Comparison of ENCODE assay signal across 15 mouse cellular contexts in the genomic region with DNA sequence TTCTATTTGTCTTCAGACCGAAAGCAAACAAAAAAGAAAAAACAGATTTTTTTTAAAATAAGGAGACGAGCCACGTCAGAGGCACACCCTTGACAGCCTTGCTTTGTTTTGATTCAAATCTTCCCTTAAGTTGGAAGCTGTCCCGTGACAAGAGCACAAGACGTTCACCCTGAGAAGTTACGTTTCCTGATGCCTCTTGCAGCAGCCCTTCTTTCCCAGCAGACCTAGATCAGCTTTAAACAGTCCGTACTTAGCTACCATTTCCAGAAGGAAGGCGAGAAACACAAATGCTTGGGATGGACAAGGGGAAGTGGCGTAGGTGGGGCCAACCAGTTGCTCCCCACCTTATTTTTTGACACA. TPM values are rescaled to one million over a fixed set of nuclear protein-coding genes. Genes with fewer than 3 reads are reported as not detected.
DNase-seq lines count a peak whose midpoint lies in the region; ATAC-seq and TF ChIP-seq lines count a peak whose summit lies in the region.
"Had no signal": no experiment of that assay in that cellular context is flagged by ENCODE, and none has a peak within 500 bp of the region (broad histone marks: within the 10 kb centered on the region; RNA-seq: fewer than 3 reads in every experiment).

No protein-coding gene starts in this region.

- H3K9ac ChIP-seq in intestine, embryonic 16.5 days (ENCODE audit: low read depth, low read length) = no peak overlapping the region
- no peak overlapping the region for H3K9ac ChIP-seq in intestine, embryonic 15.5 days
- peak overlapping the region; percentile 29; the same call in 1 of the 2 replicates for H3K9ac ChIP-seq in liver, embryonic 13.5 days
- no peak overlapping the region for H3K9ac ChIP-seq in stomach, embryonic 16.5 days (ENCODE audit: low read length)
- H3K9ac ChIP-seq in hindbrain, embryonic 14.5 days = no peak overlapping the region
- H3K9ac ChIP-seq: embryonic facial prominence, embryonic 12.5 days; heart, embryonic 13.5 days; hindbrain, embryonic 12.5 days had no signal

- WGBS in intestine, embryonic 16.5 days = 59% methylated on average over 9 of the region's 9 CpGs
- 53% methylated on average over 9 of the region's 9 CpGs for WGBS in intestine, embryonic 15.5 days
- 50% methylated on average over 9 of the region's 9 CpGs for WGBS in thymus, adult 2 months
- 42% methylated on average over 9 of the region's 9 CpGs for WGBS in liver, embryonic 13.5 days (ENCODE audit: insufficient replicate concordance)
- WGBS in stomach, embryonic 16.5 days = 56% methylated on average over 9 of the region's 9 CpGs
- WGBS in hindbrain, embryonic 14.5 days = 82% methylated on average over 9 of the region's 9 CpGs

- peak overlapping the region; percentile 19; the same call in 1 of the 2 replicates for H3K27ac ChIP-seq in intestine, embryonic 16.5 days (ENCODE audit: low read length)
- H3K27ac ChIP-seq in intestine, embryonic 15.5 days = no peak overlapping the region
- H3K27ac ChIP-seq in thymus, adult 2 months (ENCODE audit: control insufficient read depth, insufficient read depth, low read length) = peak overlapping the region; percentile 34
- peak overlapping the region; percentile 56 for H3K27ac ChIP-seq in liver, embryonic 13.5 days
- H3K27ac ChIP-seq in stomach, embryonic 16.5 days (ENCODE audit: low read length) = peak overlapping the region; percentile 20; the same call in 1 of the 2 replicates
- H3K27ac ChIP-seq in hindbrain, embryonic 14.5 days = no peak overlapping the region
- H3K27ac ChIP-seq: embryonic facial prominence, embryonic 12.5 days; heart, embryonic 13.5 days; hindbrain, embryonic 12.5 days; midbrain, embryonic 10.5 days had no signal

- TF ChIP-seq POLR2A in thymus, adult 2 months (IDR thresholded peaks at IDR 0.05; ENCODE audit: control insufficient read depth, extremely low read depth, insufficient read depth, low read length, poor library complexity) = no peak

- H3K27me3 ChIP-seq in intestine, embryonic 16.5 days (replicated peaks; ENCODE audit: control insufficient read depth, insufficient read depth, low read length) = no peaks in the 10 kb centered on the region
- H3K27me3 ChIP-seq in intestine, embryonic 15.5 days (replicated peaks) = no peaks in the 10 kb centered on the region
- no peaks in the 10 kb centered on the region for H3K27me3 ChIP-seq in thymus, adult 2 months (ENCODE audit: control insufficient read depth, insufficient read depth, low read length)
- no peaks in the 10 kb centered on the region for H3K27me3 ChIP-seq in liver, embryonic 13.5 days
- H3K27me3 ChIP-seq in stomach, embryonic 16.5 days (ENCODE audit: control insufficient read depth, insufficient read depth, low read length) = no peaks in the 10 kb centered on the region
- H3K27me3 ChIP-seq in hindbrain, embryonic 14.5 days (ENCODE audit: control insufficient read depth, insufficient read depth, low read length) = no peaks in the 10 kb centered on the region
- H3K27me3 ChIP-seq: embryonic facial prominence, embryonic 12.5 days; heart, embryonic 13.5 days; hindbrain, embryonic 12.5 days had no signal

- peaks cover 21% of the 10 kb centered on the region for H3K4me1 ChIP-seq in intestine, embryonic 16.5 days (ENCODE audit: control insufficient read depth, insufficient read depth, low read length)
- peaks cover 14% of the 10 kb centered on the region for H3K4me1 ChIP-seq in intestine, embryonic 15.5 days (replicated peaks)
- peaks cover 19% of the 10 kb centered on the region for H3K4me1 ChIP-seq in thymus, adult 2 months (replicated peaks; ENCODE audit: control insufficient read depth, insufficient read depth, low read length)
- H3K4me1 ChIP-seq in liver, embryonic 13.5 days (replicated peaks) = peaks cover 64% of the 10 kb centered on the region
- H3K4me1 ChIP-seq in stomach, embryonic 16.5 days (ENCODE audit: control insufficient read depth, insufficient read depth, low read length) = peaks cover 8% of the 10 kb centered on the region; the same call in 1 of the 2 replicates
- H3K4me1 ChIP-seq in hindbrain, embryonic 14.5 days (replicated peaks; ENCODE audit: control insufficient read depth, insufficient read depth, low read length) = 0 out of 2 replicates have a peak, but pooled peaks cover 4% of the 10 kb centered on the region
- H3K4me1 ChIP-seq: embryonic facial prominence, embryonic 12.5 days had no signal

- no peaks in the 10 kb centered on the region for H3K36me3 ChIP-seq in intestine, embryonic 16.5 days (ENCODE audit: control insufficient read depth, insufficient read depth, low read length)
- H3K36me3 ChIP-seq in intestine, embryonic 15.5 days = no peaks in the 10 kb centered on the region
- H3K36me3 ChIP-seq in thymus, adult 2 months (ENCODE audit: control insufficient read depth, insufficient read depth, low read length) = no peaks in the 10 kb centered on the region
- H3K36me3 ChIP-seq in liver, embryonic 13.5 days = no peaks in the 10 kb centered on the region
- H3K36me3 ChIP-seq in stomach, embryonic 16.5 days (ENCODE audit: control insufficient read depth, insufficient read depth, low read length) = no peaks in the 10 kb centered on the region
- H3K36me3 ChIP-seq in hindbrain, embryonic 14.5 days (replicated peaks; ENCODE audit: control insufficient read depth, insufficient read depth) = no peaks in the 10 kb centered on the region
- H3K36me3 ChIP-seq: embryonic facial prominence, embryonic 12.5 days; heart, embryonic 13.5 days; hindbrain, embryonic 12.5 days; midbrain, embryonic 10.5 days had no signal

- TF ChIP-seq CTCF in thymus, adult 2 months (IDR thresholded peaks at IDR 0.05; ENCODE audit: borderline replicate concordance, control insufficient read depth, extremely low read depth, insufficient read depth, low read length, poor library complexity) = no peak

- no peak overlapping the region for H3K4me3 ChIP-seq in intestine, embryonic 16.5 days (ENCODE audit: low read length)
- H3K4me3 ChIP-seq in intestine, embryonic 15.5 days (replicated peaks) = no peak overlapping the region
- H3K4me3 ChIP-seq in thymus, adult 2 months (ENCODE audit: control insufficient read depth, insufficient read depth, low read length) = no peak overlapping the region
- no peak overlapping the region for H3K4me3 ChIP-seq in liver, embryonic 13.5 days (replicated peaks)
- no peak overlapping the region for H3K4me3 ChIP-seq in stomach, embryonic 16.5 days (replicated peaks; ENCODE audit: low read length)
- no peak overlapping the region for H3K4me3 ChIP-seq in hindbrain, embryonic 14.5 days (replicated peaks; ENCODE audit: low read length)
- H3K4me3 ChIP-seq: embryonic facial prominence, embryonic 12.5 days; heart, embryonic 13.5 days; hindbrain, embryonic 12.5 days; midbrain, embryonic 10.5 days; myocyte had no signal

- no peak overlapping the region for H3K4me2 ChIP-seq in intestine, embryonic 16.5 days (ENCODE audit: low read depth, low read length)
- no peak overlapping the region for H3K4me2 ChIP-seq in intestine, embryonic 15.5 days (replicated peaks)
- H3K4me2 ChIP-seq in liver, embryonic 13.5 days = peak overlapping the region; percentile 46
- H3K4me2 ChIP-seq in stomach, embryonic 16.5 days (ENCODE audit: low read depth, low read length) = no peak overlapping the region
- H3K4me2 ChIP-seq in hindbrain, embryonic 14.5 days (replicated peaks) = no peak overlapping the region
- H3K4me2 ChIP-seq: embryonic facial prominence, embryonic 12.5 days; heart, embryonic 13.5 days; hindbrain, embryonic 12.5 days had no signal

- no peaks in the 10 kb centered on the region for H3K9me3 ChIP-seq in intestine, embryonic 16.5 days (ENCODE audit: control insufficient read depth, low read length)
- H3K9me3 ChIP-seq in intestine, embryonic 15.5 days = no peaks in the 10 kb centered on the region
- no peaks in the 10 kb centered on the region for H3K9me3 ChIP-seq in liver, embryonic 13.5 days (replicated peaks)
- H3K9me3 ChIP-seq in stomach, embryonic 16.5 days (replicated peaks; ENCODE audit: control insufficient read depth, low read length) = no peaks in the 10 kb centered on the region
- H3K9me3 ChIP-seq in hindbrain, embryonic 14.5 days (ENCODE audit: control insufficient read depth, low read length) = no peaks in the 10 kb centered on the region
- H3K9me3 ChIP-seq: embryonic facial prominence, embryonic 12.5 days; heart, embryonic 13.5 days; hindbrain, embryonic 12.5 days; midbrain, embryonic 10.5 days had no signal

- DNase-seq in thymus, adult 2 months = no peak
- DNase-seq in thymus, postnatal 0 days (ENCODE audit: low spot score) = no peak
- no peak for DNase-seq in liver, embryonic 13.5 days
- no peak for DNase-seq in layer of hippocampus, postnatal 25 days (ENCODE audit: extremely low spot score in 1 of 2, low spot score in 1 of 2)
- no peak for DNase-seq in hindbrain, embryonic 14.5 days (ENCODE audit: low spot score)
- DNase-seq: gastrocnemius, postnatal 14 days; kidney, adult 9 months had no signal

- ATAC-seq in intestine, embryonic 16.5 days = no peak
- no peak for ATAC-seq in intestine, embryonic 15.5 days
- no peak for ATAC-seq in liver, embryonic 13.5 days (ENCODE audit: low read depth)
- no peak for ATAC-seq in stomach, embryonic 16.5 days (ENCODE audit: insufficient read depth, low FRiP score)
- ATAC-seq in hindbrain, embryonic 14.5 days (ENCODE audit: low FRiP score) = no peak

RNA-seq across cellular contexts. Expression of gene P2rx4, which starts 8.7 kb away (rescaled TPM):
- polyA plus RNA-seq in intestine, embryonic 16.5 days (2015; fragmentation: Nextera tagmentation; extraction: Ambion mirVana) = 59.6 and 62.6 TPM in 2 replicates
- polyA plus RNA-seq in intestine, embryonic 15.5 days (2015; fragmentation: Nextera tagmentation; extraction: Ambion mirVana) = 38.2 and 39.6 TPM in 2 replicates
- polyA plus RNA-seq in thymus, adult 2 months (2012; rRNA removed) = 41.0 and 51.4 TPM in 2 replicates
- polyA plus RNA-seq in thymus, postnatal 0 days (2015; fragmentation: Nextera tagmentation; extraction: Ambion mirVana) = 22.5 and 26.7 TPM in 2 replicates
- 29.0 and 33.0 TPM in 2 replicates for polyA plus RNA-seq in liver, embryonic 13.5 days (2015; fragmentation: Nextera tagmentation; extraction: Ambion mirVana)
- polyA plus RNA-seq in stomach, embryonic 16.5 days (2015; fragmentation: Nextera tagmentation; extraction: Ambion mirVana) = 33.3 and 33.4 TPM in 2 replicates
- total RNA-seq in layer of hippocampus, postnatal 25 days (2021) = 10 to 100 TPM; 11.4 to 15.0 TPM
- polyA plus RNA-seq in hindbrain, embryonic 14.5 days (2014; fragmentation: Nextera tagmentation; extraction: Ambion mirVana) = 14.8 and 16.0 TPM in 2 replicates

RNA-seq across cellular contexts. Expression of gene P2rx7, which starts 55.0 kb away (rescaled TPM):
- 2.1 and 2.9 TPM in 2 replicates for polyA plus RNA-seq in intestine, embryonic 16.5 days (2015; fragmentation: Nextera tagmentation; extraction: Ambion mirVana)
- 2.5 and 3.2 TPM in 2 replicates for polyA plus RNA-seq in intestine, embryonic 15.5 days (2015; fragmentation: Nextera tagmentation; extraction: Ambion mirVana)
- 12.9 and 18.5 TPM in 2 replicates for polyA plus RNA-seq in thymus, adult 2 months (2012; rRNA removed)
- polyA plus RNA-seq in thymus, postnatal 0 days (2015; fragmentation: Nextera tagmentation; extraction: Ambion mirVana) = 8.2 and 8.8 TPM in 2 replicates
- polyA plus RNA-seq in liver, embryonic 13.5 days (2015; fragmentation: Nextera tagmentation; extraction: Ambion mirVana) = 0.98 and 1.3 TPM in 2 replicates
- 2.8 and 3.3 TPM in 2 replicates for polyA plus RNA-seq in stomach, embryonic 16.5 days (2015; fragmentation: Nextera tagmentation; extraction: Ambion mirVana)
- total RNA-seq in layer of hippocampus, postnatal 25 days (2021) = 10 to 100 TPM in 1 of 2 experiments, 1 to 10 TPM in 1; 7.0 to 10.8 TPM
- 3.7 and 4.0 TPM in 2 replicates for polyA plus RNA-seq in hindbrain, embryonic 14.5 days (2014; fragmentation: Nextera tagmentation; extraction: Ambion mirVana)

Comparison
In these comparisons a context has a peak if more than half of its experiments do, and no peak if none do; other contexts are left out.
1. H3K27ac ChIP-seq: peak in intestine, embryonic 16.5 days (single experiment), thymus, adult 2 months (single experiment), liver, embryonic 13.5 days (single experiment) and stomach, embryonic 16.5 days (single experiment); none in intestine, embryonic 15.5 days (single experiment) and hindbrain, embryonic 14.5 days (single experiment).